Mouse (Mus musculus): Measurements from ENCODE around the gene Fbxw11. TPM values are rescaled to one million over a fixed set of nuclear protein-coding genes. Genes with fewer than 3 reads are reported as not detected.
"Not testable (repeated sequence)": the region's sequence is repeated elsewhere in the genome, so short reads cannot be mapped to it uniquely, and the experiment has no call there.

The Fbxw11 gene
- polyA plus RNA-seq, 1 experiment = 55.6 TPM

- Histone ChIP-seq H3K36me3 (ENCODE audit: control insufficient read depth, insufficient read depth, low read length) (no peaks in the 10 kb centered on the region), H3K27ac (ENCODE audit: control insufficient read depth, insufficient read depth, low read length) (no peak overlapping the region), H3K27me3 (ENCODE audit: control insufficient read depth, insufficient read depth, low read length) (no peaks in the 10 kb centered on the region), H3K4me1 (replicated peaks; ENCODE audit: control insufficient read depth, insufficient read depth, low read length) (peaks cover 14% of the 10 kb centered on the region), H3K4me3 (ENCODE audit: control insufficient read depth, insufficient read depth, low read length) (no peak overlapping the region)
- WGBS = 90% methylated on average over 3 of the region's 3 CpGs
- no peak for DNase-seq
- TF ChIP-seq CTCF (IDR thresholded peaks at IDR 0.05; ENCODE audit: borderline replicate concordance, control insufficient read depth, extremely low read depth, insufficient read depth, low read length, poor library complexity) = no peak
- TF ChIP-seq POLR2A (IDR thresholded peaks at IDR 0.05; ENCODE audit: control insufficient read depth, extremely low read depth, insufficient read depth, low read length, poor library complexity) = no peak
These were observed 42.2 kb downstream of the Fbxw11 start for GRCm38 (mm10) chr11:32684690-32685254.

GRCm38 (mm10) chr11:32688245-32688855 is 45.8 kb downstream of the Fbxw11 start:
- Histone ChIP-seq H3K27ac (ENCODE audit: control insufficient read depth, insufficient read depth, low read length) (no peak overlapping the region), H3K27me3 (ENCODE audit: control insufficient read depth, insufficient read depth, low read length) (no peaks in the 10 kb centered on the region), H3K4me3 (ENCODE audit: control insufficient read depth, insufficient read depth, low read length) (no peak overlapping the region), H3K36me3 (ENCODE audit: control insufficient read depth, insufficient read depth, low read length) (no peaks in the 10 kb centered on the region), H3K4me1 (replicated peaks; ENCODE audit: control insufficient read depth, insufficient read depth, low read length) (peaks cover 8% of the 10 kb centered on the region)
- 97% methylated on average over 2 of the region's 2 CpGs for WGBS
- DNase-seq = no peak
- TF ChIP-seq CTCF (IDR thresholded peaks at IDR 0.05; ENCODE audit: borderline replicate concordance, control insufficient read depth, extremely low read depth, insufficient read depth, low read length, poor library complexity) (no peak), POLR2A (IDR thresholded peaks at IDR 0.05; ENCODE audit: control insufficient read depth, extremely low read depth, insufficient read depth, low read length, poor library complexity) (no peak)

GRCm38 (mm10) chr11:32689510-32689909 is 47.0 kb downstream of the Fbxw11 start:
- no peak overlapping the region for H3K4me3 ChIP-seq (ENCODE audit: control insufficient read depth, insufficient read depth, low read length)
- H3K27ac ChIP-seq (ENCODE audit: control insufficient read depth, insufficient read depth, low read length) = no peak overlapping the region
- H3K4me1 ChIP-seq (replicated peaks; ENCODE audit: control insufficient read depth, insufficient read depth, low read length) = peaks cover 5% of the 10 kb centered on the region
- H3K36me3 ChIP-seq (ENCODE audit: control insufficient read depth, insufficient read depth, low read length) = no peaks in the 10 kb centered on the region
- WGBS = 100% methylated on average over 1 of the region's 1 CpGs
- TF ChIP-seq CTCF (IDR thresholded peaks at IDR 0.05; ENCODE audit: borderline replicate concordance, control insufficient read depth, extremely low read depth, insufficient read depth, low read length, poor library complexity) (no peak), POLR2A (IDR thresholded peaks at IDR 0.05; ENCODE audit: control insufficient read depth, extremely low read depth, insufficient read depth, low read length, poor library complexity) (no peak)
- DNase-seq = no peak
- H3K27me3 ChIP-seq (ENCODE audit: control insufficient read depth, insufficient read depth, low read length) = no peaks in the 10 kb centered on the region

GRCm38 (mm10) chr11:32692834-32693233 is 50.3 kb downstream of the Fbxw11 start:
- WGBS = 100% methylated on average over 1 of the region's 1 CpGs

GRCm38 (mm10) chr11:32693431-32694141 is 51.1 kb downstream of the Fbxw11 start:
- no peak for TF ChIP-seq POLR2A (IDR thresholded peaks at IDR 0.05; ENCODE audit: control insufficient read depth, extremely low read depth, insufficient read depth, low read length, poor library complexity)
- no peak for TF ChIP-seq CTCF (IDR thresholded peaks at IDR 0.05; ENCODE audit: borderline replicate concordance, control insufficient read depth, extremely low read depth, insufficient read depth, low read length, poor library complexity)
- H3K36me3 ChIP-seq (ENCODE audit: control insufficient read depth, insufficient read depth, low read length) = no peaks in the 10 kb centered on the region
- H3K4me1 ChIP-seq (replicated peaks; ENCODE audit: control insufficient read depth, insufficient read depth, low read length) = peaks cover 10% of the 10 kb centered on the region
- H3K27ac ChIP-seq (ENCODE audit: control insufficient read depth, insufficient read depth, low read length) = no peak overlapping the region
- H3K4me3 ChIP-seq (ENCODE audit: control insufficient read depth, insufficient read depth, low read length) = no peak overlapping the region
- no peaks in the 10 kb centered on the region for H3K27me3 ChIP-seq (ENCODE audit: control insufficient read depth, insufficient read depth, low read length)
- no peak for DNase-seq
- 49% methylated on average over 7 of the region's 7 CpGs for WGBS

More at GRCm38 (mm10) chr11:32692834-32693233, 50.3 kb downstream of the Fbxw11 start:
- H3K27ac ChIP-seq (ENCODE audit: control insufficient read depth, insufficient read depth, low read length) = no peak overlapping the region
- no peak overlapping the region for H3K4me3 ChIP-seq (ENCODE audit: control insufficient read depth, insufficient read depth, low read length)
- DNase-seq = no peak
- TF ChIP-seq CTCF (IDR thresholded peaks at IDR 0.05; ENCODE audit: borderline replicate concordance, control insufficient read depth, extremely low read depth, insufficient read depth, low read length, poor library complexity) = no peak
- TF ChIP-seq POLR2A (IDR thresholded peaks at IDR 0.05; ENCODE audit: control insufficient read depth, extremely low read depth, insufficient read depth, low read length, poor library complexity) = no peak
- H3K4me1 ChIP-seq (replicated peaks; ENCODE audit: control insufficient read depth, insufficient read depth, low read length) = peaks cover 9% of the 10 kb centered on the region; the same call in 1 of the 2 replicates
- no peaks in the 10 kb centered on the region for H3K27me3 ChIP-seq (ENCODE audit: control insufficient read depth, insufficient read depth, low read length)
- no peaks in the 10 kb centered on the region for H3K36me3 ChIP-seq (ENCODE audit: control insufficient read depth, insufficient read depth, low read length)

GRCm38 (mm10) chr11:32694322-32695003 is 51.9 kb downstream of the Fbxw11 start:
- WGBS = 93% methylated on average over 9 of the region's 9 CpGs
- not testable (repeated sequence) for H3K27ac ChIP-seq (ENCODE audit: control insufficient read depth, insufficient read depth, low read length)

More at GRCm38 (mm10) chr11:32694322-32695003, 51.9 kb downstream of the Fbxw11 start:
- not testable (repeated sequence) for DNase-seq; H3K36me3 ChIP-seq (ENCODE audit: control insufficient read depth, insufficient read depth, low read length); H3K27me3 ChIP-seq (ENCODE audit: control insufficient read depth, insufficient read depth, low read length); H3K4me3 ChIP-seq (ENCODE audit: control insufficient read depth, insufficient read depth, low read length)
- peaks cover 10% of the 10 kb centered on the region for H3K4me1 ChIP-seq (replicated peaks; ENCODE audit: control insufficient read depth, insufficient read depth, low read length)

All from thymus, adult 2 months (tissue).